Mouse (Mus musculus) heart, postnatal 0 days (tissue): ENCODE measurements at regions not wholly inside any gene's neighbourhood (a gene's known extent, or its start where the extent isn't known, plus 50 kb on each side); places are given as distances from the start of the nearest gene placed in this dataset.

Experiments used
- CTCF ChIP-seq: IDR thresholded peaks from 2 replicates; pipeline ENCODE4 v1.5.1; 2016; ENCODE audit warnings: antibody characterized with exemption, control low read depth, low read depth
- EP300 ChIP-seq: IDR thresholded peaks from 2 replicates; pipeline ENCODE4 v1.6.1; 2016; ENCODE audit warnings: antibody characterized with exemption, low read depth

DNA sequence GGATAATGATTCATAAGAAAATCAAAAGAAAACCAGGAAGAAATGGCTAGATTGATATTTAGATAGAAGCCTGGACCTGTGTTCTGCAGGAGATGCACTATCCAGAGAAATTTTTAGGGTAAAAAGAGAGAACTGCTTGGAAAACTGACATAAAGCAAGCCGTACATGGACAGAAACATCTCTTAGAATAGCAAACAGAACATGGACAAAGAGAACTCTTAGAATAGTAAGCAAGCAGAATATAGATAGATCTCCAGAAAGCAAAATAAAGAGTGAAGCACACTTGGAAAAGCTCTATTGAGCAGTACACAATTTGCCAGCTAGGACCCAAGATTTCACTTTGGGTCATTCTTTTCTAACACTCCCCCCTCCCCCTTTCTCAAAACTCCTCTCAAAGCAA is 439.3 kb downstream of the Slco6d1 start:
- TF ChIP-seq CTCF (no peak), EP300 (no peak)
